31 mouse cellular contexts compared by ENCODE assay signal in genomic region chr16:52417146-52417545, GRCm38 (mm10). TPM values are rescaled to one million over a fixed set of nuclear protein-coding genes. Genes with fewer than 3 reads are reported as not detected.
DNase-seq lines count a peak whose midpoint lies in the region; ATAC-seq and TF ChIP-seq lines count a peak whose summit lies in the region.
"Had no signal": no experiment of that assay in that cellular context is flagged by ENCODE, and none has a peak within 500 bp of the region (broad histone marks: within the 10 kb centered on the region; RNA-seq: fewer than 3 reads in every experiment).

No protein-coding gene starts in this region.

- 18% methylated on average over 7 of the region's 7 CpGs for WGBS in liver, adult 2 months

- DNase-seq in liver, adult 2 months (ENCODE audit: extremely low read depth, low read depth, low spot score) = peak; percentile 63
- DNase-seq in liver = no peak
- peak; percentile 55 to 69 for DNase-seq in B cell, adult 2 months
- no peak for DNase-seq in heart, postnatal 14 days
- DNase-seq in adrenal gland, postnatal 25 days = no peak
- DNase-seq in embryo, embryonic 10 days (ENCODE audit: low spot score) = no peak
- DNase-seq: adrenal gland, adult 8-10 months; cerebellum, adult 11-12 months; cerebellum, postnatal 10 days; gastrocnemius, adult 2 months; gastrocnemius, postnatal 36 days; kidney, adult 2 months; kidney, postnatal 36 days; liver, embryonic 13.5 days; lung, adult 18-20 months had no signal

- peaks cover 13% of the 10 kb centered on the region for H3K4me1 ChIP-seq in liver, adult 2 months (ENCODE audit: control insufficient read depth, insufficient read depth, low read length)
- H3K4me1 ChIP-seq: embryonic facial prominence, embryonic 10.5 days; embryonic facial prominence, embryonic 15.5 days; hindbrain, embryonic 12.5 days; intestine, embryonic 15.5 days; limb, embryonic 13.5 days; megakaryocyte, embryonic 14.5 days; midbrain, embryonic 12.5 days; neural tube, embryonic 12.5 days had no signal

- H3K36me3 ChIP-seq in liver, adult 2 months (ENCODE audit: control insufficient read depth, insufficient read depth, low read length) = no peaks in the 10 kb centered on the region
- H3K36me3 ChIP-seq: embryonic facial prominence, embryonic 10.5 days; embryonic facial prominence, embryonic 15.5 days; hindbrain, embryonic 12.5 days; intestine, embryonic 15.5 days; limb, embryonic 13.5 days; liver, embryonic 13.5 days; midbrain, embryonic 12.5 days; neural tube, embryonic 12.5 days had no signal

- ATAC-seq in common myeloid progenitor, adult 5-6 weeks (replicated peaks; ENCODE audit: low read depth, poor library complexity, severe bottlenecking) = peak; percentile 64
- peak; percentile 53 for ATAC-seq in megakaryocyte progenitor cell, adult 5-6 weeks (replicated peaks; ENCODE audit: poor library complexity)
- ATAC-seq: CD4-positive, CD25-positive, alpha-beta regulatory T cell, adult 4 months; forebrain, embryonic 14.5 days; hindbrain, postnatal 0 days; intestine, embryonic 15.5 days; lung, postnatal 0 days had no signal

- H3K27ac ChIP-seq in liver, adult 2 months (replicated peaks; ENCODE audit: insufficient read depth, low read depth, low read length) = no peak overlapping the region
- H3K27ac ChIP-seq: embryonic facial prominence, embryonic 10.5 days; embryonic facial prominence, embryonic 15.5 days; gastrocnemius, adult 2 months; hindbrain, embryonic 12.5 days; hindbrain, postnatal 0 days; intestine, embryonic 15.5 days; limb, embryonic 13.5 days; liver, embryonic 13.5 days; midbrain, embryonic 12.5 days; neural tube, embryonic 12.5 days had no signal

- no peak for TF ChIP-seq POLR2A in liver, adult 2 months (IDR thresholded peaks at IDR 0.05; ENCODE audit: extremely low read depth, insufficient read depth, low read length)

- H3K27me3 ChIP-seq in liver, adult 2 months (ENCODE audit: control insufficient read depth, insufficient read depth, low read length) = no peaks in the 10 kb centered on the region
- H3K27me3 ChIP-seq: embryonic facial prominence, embryonic 15.5 days; hindbrain, embryonic 12.5 days; intestine, embryonic 15.5 days; limb, embryonic 13.5 days; liver, embryonic 13.5 days; megakaryocyte, embryonic 14.5 days; midbrain, embryonic 12.5 days; neural tube, embryonic 12.5 days had no signal

- no peak overlapping the region for H3K9ac ChIP-seq in liver, adult 2 months (ENCODE audit: low read depth, low read length)
- H3K9ac ChIP-seq: embryonic facial prominence, embryonic 15.5 days; hindbrain, embryonic 12.5 days; intestine, embryonic 15.5 days; limb, embryonic 13.5 days; liver, embryonic 13.5 days; midbrain, embryonic 12.5 days; neural tube, embryonic 12.5 days had no signal

- TF ChIP-seq CTCF in liver, adult 2 months (IDR thresholded peaks at IDR 0.05; ENCODE audit: low read depth, low read length) = no peak

- H3K4me3 ChIP-seq in liver, adult 2 months (ENCODE audit: insufficient read depth, low read depth, low read length) = peak overlapping the region; percentile 10; the same call in 1 of the 2 replicates
- H3K4me3 ChIP-seq: embryonic facial prominence, embryonic 10.5 days; embryonic facial prominence, embryonic 15.5 days; gastrocnemius, adult 2 months; hindbrain, embryonic 12.5 days; intestine, embryonic 15.5 days; layer of hippocampus, adult 2 months; limb, embryonic 13.5 days; liver, embryonic 13.5 days; megakaryocyte, embryonic 14.5 days; midbrain, embryonic 12.5 days; myocyte; neural tube, embryonic 12.5 days had no signal

- intact Hi-C loops in heart, postnatal 14 days (cut with DNase I) = no loop called here

- H3K79me2 ChIP-seq in liver, adult 2 months (ENCODE audit: control insufficient read depth, insufficient read depth, low read length) = peaks cover 2% of the 10 kb centered on the region; the same call in 1 of the 2 replicates

RNA-seq across cellular contexts. Expression of gene Alcam, which starts 36.7 kb away (rescaled TPM):
- total RNA-seq in liver, adult 2 months (2014; rRNA removed) = 52.0 and 65.6 TPM in 2 replicates
- polyA plus RNA-seq in liver, adult 2 months (2012; rRNA removed) = 7.4 and 8.7 TPM in 2 replicates
- 14.7 and 16.9 TPM in 2 replicates for total RNA-seq in common myeloid progenitor, adult 5-6 weeks (2017)
- total RNA-seq in megakaryocyte progenitor cell, adult 5-6 weeks (2015) = 26.3 and 28.2 TPM in 2 replicates
- 34.3 and 34.4 TPM in 2 replicates for total RNA-seq in megakaryocyte progenitor cell, adult 5-6 weeks (2017)
- total RNA-seq in heart, postnatal 14 days (2021) = 1 to 10 TPM; 4.1 to 5.1 TPM
- total RNA-seq in adrenal gland, postnatal 25 days (2021) = 26.5 and 33.0 TPM in 2 replicates

Comparison
In these comparisons a context has a peak if more than half of its experiments do, and no peak if none do; other contexts are left out.
1. DNase-seq: peak in liver, adult 2 months (single experiment) and B cell, adult 2 months (2 of 2); none in liver (single experiment), heart, postnatal 14 days (0 of 2), adrenal gland, postnatal 25 days (single experiment) and embryo, embryonic 10 days (single experiment).